Comparison of ENCODE assay signal across 22 mouse cellular contexts in the genomic region with DNA sequence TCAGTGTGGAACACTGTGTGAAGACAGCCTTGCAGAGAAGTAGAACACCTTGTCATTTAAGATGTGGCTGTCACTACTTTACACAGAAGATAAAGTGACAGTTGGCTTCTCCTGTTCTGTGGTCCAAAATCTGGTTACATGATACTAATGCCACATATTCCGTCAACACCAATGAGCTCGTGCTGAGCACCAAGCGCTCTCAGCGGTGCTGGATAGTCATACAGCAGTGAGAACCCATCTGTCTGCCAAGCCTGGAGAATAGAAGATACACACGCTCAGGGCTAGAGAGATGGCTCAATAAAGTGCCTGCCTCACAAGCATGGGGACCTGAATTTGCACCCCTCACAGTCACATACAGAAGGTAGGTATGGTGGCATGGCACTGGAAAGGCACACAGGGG. TPM values are rescaled to one million over a fixed set of nuclear protein-coding genes. Genes with fewer than 3 reads are reported as not detected.
"Had no signal": no experiment of that assay in that cellular context is flagged by ENCODE, and none has a peak within 500 bp of the region (broad histone marks: within the 10 kb centered on the region; RNA-seq: fewer than 3 reads in every experiment).

No protein-coding gene starts in this region.

- H3K4me3 ChIP-seq: kidney, embryonic 15.5 days; limb, embryonic 12.5 days; midbrain, embryonic 12.5 days; neural tube, embryonic 13.5 days; stomach, embryonic 15.5 days had no signal

- DNase-seq: kidney, postnatal 14 days; layer of hippocampus, adult 9-11 months; layer of hippocampus, postnatal 36 days; liver; lung, adult 18-20 months; right cerebral cortex, postnatal 14 days; thymus, postnatal 36 days had no signal

- H3K4me2 ChIP-seq: kidney, embryonic 15.5 days; limb, embryonic 12.5 days; midbrain, embryonic 12.5 days; neural tube, embryonic 13.5 days; stomach, embryonic 15.5 days had no signal

- H3K9ac ChIP-seq: kidney, embryonic 15.5 days; limb, embryonic 12.5 days; liver, embryonic 14.5 days; midbrain, embryonic 12.5 days; neural tube, embryonic 13.5 days; stomach, embryonic 15.5 days had no signal

- H3K36me3 ChIP-seq: kidney, embryonic 15.5 days; limb, embryonic 12.5 days; midbrain, embryonic 12.5 days; neural tube, embryonic 13.5 days; stomach, embryonic 15.5 days had no signal

- H3K27me3 ChIP-seq: kidney, embryonic 15.5 days; limb, embryonic 12.5 days; midbrain, embryonic 12.5 days; neural tube, embryonic 13.5 days; stomach, embryonic 15.5 days had no signal

- ATAC-seq: midbrain, embryonic 16.5 days had no signal

- H3K4me1 ChIP-seq: stomach, embryonic 15.5 days had no signal

- H3K27ac ChIP-seq: kidney, embryonic 15.5 days; limb, embryonic 12.5 days; liver, embryonic 14.5 days; midbrain, embryonic 12.5 days; neural tube, embryonic 13.5 days; stomach, embryonic 15.5 days had no signal

- H3K9me3 ChIP-seq: kidney, embryonic 15.5 days; limb, embryonic 12.5 days; midbrain, embryonic 12.5 days; neural tube, embryonic 13.5 days; stomach, embryonic 15.5 days had no signal

RNA-seq across cellular contexts. Expression of gene Gm17571, which starts 28.4 kb away (rescaled TPM):
- total RNA-seq: layer of hippocampus, postnatal 36 days; left cerebral cortex, adult 8-10 months; left cerebral cortex, postnatal 25 days; megakaryocyte-erythroid progenitor cell, adult 5-6 weeks had no signal
- polyA plus RNA-seq: kidney, embryonic 15.5 days; large intestine, adult 2 months; limb, embryonic 12.5 days; liver, embryonic 14.5 days; lung, embryonic 16.5 days; midbrain, embryonic 12.5 days; midbrain, embryonic 16.5 days; neural tube, embryonic 13.5 days; spleen, adult 2 months; stomach, embryonic 15.5 days; testis, adult 2 months; thymus, postnatal 0 days had no signal
